ENCODE assay signal across 8 mouse cellular contexts in the genomic region with DNA sequence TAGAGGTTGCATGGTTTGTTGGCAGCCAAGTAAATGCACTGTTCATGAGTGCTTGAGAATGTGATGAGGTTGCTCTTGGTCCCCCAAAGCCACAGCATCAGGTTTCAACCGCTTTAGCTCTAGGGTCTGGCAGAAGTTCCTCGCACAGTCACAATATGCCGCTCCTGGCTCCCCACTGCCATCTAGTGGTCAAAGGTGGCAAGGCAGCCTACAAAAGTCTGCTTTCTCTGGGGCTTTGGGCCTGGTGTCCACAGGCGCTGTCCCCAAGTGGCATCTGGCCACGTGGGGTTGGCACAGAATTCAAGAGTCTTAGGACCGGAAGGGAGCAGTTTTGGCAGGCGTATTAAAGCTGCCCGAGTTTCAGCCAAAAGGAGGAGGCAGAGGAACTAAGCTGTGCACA. TPM values are rescaled to one million over a fixed set of nuclear protein-coding genes. Genes with fewer than 3 reads are reported as not detected.
DNase-seq lines count a peak whose midpoint lies in the region; ATAC-seq lines count a peak whose summit lies in the region.

No protein-coding gene starts in this region.

- peak overlapping the region; percentile 14; the same call in 1 of the 2 replicates for H3K4me2 ChIP-seq in heart, embryonic 15.5 days
- H3K4me2 ChIP-seq in liver, embryonic 13.5 days, result no peak overlapping the region
- no peak overlapping the region for H3K4me2 ChIP-seq in neural tube, embryonic 11.5 days (ENCODE audit: low read depth)
- no peak overlapping the region for H3K4me2 ChIP-seq in stomach, embryonic 16.5 days (ENCODE audit: low read depth, low read length)

- WGBS in heart, embryonic 15.5 days, result 1% methylated on average over 8 of the region's 8 CpGs
- 4% methylated on average over 8 of the region's 8 CpGs for WGBS in liver, embryonic 13.5 days (ENCODE audit: insufficient replicate concordance)
- WGBS in neural tube, embryonic 11.5 days, result 5% methylated on average over 8 of the region's 8 CpGs
- 6% methylated on average over 8 of the region's 8 CpGs for WGBS in stomach, embryonic 16.5 days

- H3K9me3 ChIP-seq in heart, embryonic 15.5 days (replicated peaks), result no peaks in the 10 kb centered on the region
- no peaks in the 10 kb centered on the region for H3K9me3 ChIP-seq in liver, embryonic 13.5 days (replicated peaks)
- H3K9me3 ChIP-seq in neural tube, embryonic 11.5 days (ENCODE audit: control insufficient read depth, low read length), result no peaks in the 10 kb centered on the region
- no peaks in the 10 kb centered on the region for H3K9me3 ChIP-seq in stomach, embryonic 16.5 days (replicated peaks; ENCODE audit: control insufficient read depth, low read length)

- H3K4me1 ChIP-seq in heart, embryonic 15.5 days (replicated peaks), result peaks cover 42% of the 10 kb centered on the region
- H3K4me1 ChIP-seq in liver, embryonic 13.5 days (replicated peaks), result no peaks in the 10 kb centered on the region; the same call in none of the 2 replicates
- no peaks in the 10 kb centered on the region; the same call in 1 of the 2 replicates for H3K4me1 ChIP-seq in neural tube, embryonic 11.5 days (ENCODE audit: control insufficient read depth, insufficient read depth, low read length)
- H3K4me1 ChIP-seq in stomach, embryonic 16.5 days (ENCODE audit: control insufficient read depth, insufficient read depth, low read length), result peaks cover 21% of the 10 kb centered on the region

- H3K4me3 ChIP-seq in heart, embryonic 15.5 days, result no peak overlapping the region
- H3K4me3 ChIP-seq in liver, embryonic 13.5 days (replicated peaks), result no peak overlapping the region
- no peak overlapping the region for H3K4me3 ChIP-seq in neural tube, embryonic 11.5 days (ENCODE audit: low read depth, low read length)
- no peak overlapping the region for H3K4me3 ChIP-seq in stomach, embryonic 16.5 days (replicated peaks; ENCODE audit: low read length)

- ATAC-seq in heart, embryonic 15.5 days (replicated peaks; ENCODE audit: insufficient number of reproducible peaks, insufficient read depth, low FRiP score, low read depth), result peak; percentile 37
- no peak for ATAC-seq in liver, embryonic 13.5 days (ENCODE audit: low read depth)
- ATAC-seq in neural tube, embryonic 11.5 days (ENCODE audit: insufficient read depth, low FRiP score, low TSS enrichment), result peak; percentile 63; the same call in 1 of the 2 replicates
- ATAC-seq in stomach, embryonic 16.5 days (ENCODE audit: insufficient read depth, low FRiP score), result peak; percentile 27; the same call in 1 of the 2 replicates

- peaks cover 24% of the 10 kb centered on the region for H3K36me3 ChIP-seq in heart, embryonic 15.5 days
- no peaks in the 10 kb centered on the region for H3K36me3 ChIP-seq in liver, embryonic 13.5 days
- H3K36me3 ChIP-seq in neural tube, embryonic 11.5 days (ENCODE audit: control insufficient read depth, insufficient read depth, low read length), result no peaks in the 10 kb centered on the region
- H3K36me3 ChIP-seq in stomach, embryonic 16.5 days (ENCODE audit: control insufficient read depth, insufficient read depth, low read length), result no peaks in the 10 kb centered on the region

- H3K27ac ChIP-seq in heart, embryonic 15.5 days, result peak overlapping the region; percentile 72
- H3K27ac ChIP-seq in liver, embryonic 13.5 days, result no peak overlapping the region
- H3K27ac ChIP-seq in neural tube, embryonic 11.5 days (ENCODE audit: low read depth, low read length), result no peak overlapping the region
- peak overlapping the region; percentile 48 for H3K27ac ChIP-seq in stomach, embryonic 16.5 days (ENCODE audit: low read length)

- peak overlapping the region; percentile 30 for H3K9ac ChIP-seq in heart, embryonic 15.5 days
- H3K9ac ChIP-seq in liver, embryonic 13.5 days, result no peak overlapping the region
- no peak overlapping the region for H3K9ac ChIP-seq in neural tube, embryonic 11.5 days (ENCODE audit: low read length)
- peak overlapping the region; percentile 49; the same call in 1 of the 2 replicates for H3K9ac ChIP-seq in stomach, embryonic 16.5 days (ENCODE audit: low read length)

- H3K27me3 ChIP-seq in heart, embryonic 15.5 days, result peaks cover 3% of the 10 kb centered on the region; the same call in 1 of the 2 replicates
- peaks cover 49% of the 10 kb centered on the region for H3K27me3 ChIP-seq in liver, embryonic 13.5 days
- H3K27me3 ChIP-seq in neural tube, embryonic 11.5 days (ENCODE audit: control insufficient read depth, insufficient read depth, low read length), result peaks cover 24% of the 10 kb centered on the region
- H3K27me3 ChIP-seq in stomach, embryonic 16.5 days (ENCODE audit: control insufficient read depth, insufficient read depth, low read length), result peaks cover 2% of the 10 kb centered on the region; the same call in 1 of the 2 replicates

- DNase-seq in CD8-positive naive resting alpha-beta T cell, adult 2 months (ENCODE audit: low read depth in 2 of 2, low spot score in 2 of 2), result peak; percentile 57 to 68
- DNase-seq in brain, embryonic 18.5 days (ENCODE audit: low read depth, low spot score), result peak; percentile 72
- DNase-seq in fibroblast of lung, adult 2 months (ENCODE audit: low read depth), result peak; percentile 87
- peak; percentile 88 to 91 for DNase-seq in kidney, postnatal 25 days
- DNase-seq in liver, embryonic 13.5 days, result peak; percentile 45
- DNase-seq in neural tube, embryonic 11.5 days (ENCODE audit: low spot score), result peak; percentile 90

RNA-seq across cellular contexts. Expression of a gene that starts 6.8 kb away (rescaled TPM):
- 107 and 133 TPM in 2 replicates for polyA plus RNA-seq in heart, embryonic 15.5 days (2015; fragmentation: Nextera tagmentation; extraction: Ambion mirVana)
- 21.5 and 22.2 TPM in 2 replicates for polyA plus RNA-seq in liver, embryonic 13.5 days (2015; fragmentation: Nextera tagmentation; extraction: Ambion mirVana)
- polyA plus RNA-seq in neural tube, embryonic 11.5 days (2014; fragmentation: Nextera tagmentation; extraction: Ambion mirVana), result 34.1 and 36.6 TPM in 2 replicates
- polyA plus RNA-seq in stomach, embryonic 16.5 days (2015; fragmentation: Nextera tagmentation; extraction: Ambion mirVana), result 200 and 221 TPM in 2 replicates

Comparison
In these comparisons a context has a peak if more than half of its experiments do, and no peak if none do; other contexts are left out.
1. H3K27ac ChIP-seq: peak in heart, embryonic 15.5 days (single experiment) and stomach, embryonic 16.5 days (single experiment); none in liver, embryonic 13.5 days (single experiment) and neural tube, embryonic 11.5 days (single experiment).
2. H3K9ac ChIP-seq: peak in heart, embryonic 15.5 days (single experiment) and stomach, embryonic 16.5 days (single experiment); none in liver, embryonic 13.5 days (single experiment) and neural tube, embryonic 11.5 days (single experiment).
3. Peak in every context shown above with its lines, with median percentiles within 50 percentile points of each other: DNase-seq.